Mouse (Mus musculus) kidney, adult 2 months (tissue): ENCODE data around the gene Gpatch2. TPM values are rescaled to one million over a fixed set of nuclear protein-coding genes. Genes with fewer than 3 reads are reported as not detected.
A peak's percentile ranks its signal among the peaks of the same experiment; 100 is the strongest.

ENCODE experiments used
- DNase-seq: peaks from one replicate; pipeline ENCODE4 v3.0.0; 2021
- H3K27ac ChIP-seq: fragments of 200-500 bp; 2 replicates; pipeline ENCODE4 v1.5.1; 2012; ENCODE audit warnings: low read depth, low read length, control low read depth, inconsistent platforms; ENCODE audit not compliant: insufficient read depth
- H3K27me3 ChIP-seq: fragments of 200-500 bp; replicated peaks from 2 replicates; pipeline ENCODE4 v1.6.1; 2012; ENCODE audit warnings: mild to moderate bottlenecking, moderate library complexity, low read length, inconsistent platforms; ENCODE audit not compliant: control insufficient read depth, insufficient read depth
- H3K36me3 ChIP-seq: fragments of 200-500 bp; 2 replicates; pipeline ENCODE4 v1.6.1; 2012; ENCODE audit warnings: mild to moderate bottlenecking, moderate library complexity, low read length, inconsistent platforms; ENCODE audit not compliant: control insufficient read depth, insufficient read depth
- H3K4me1 ChIP-seq: fragments of 200-500 bp; 2 replicates; pipeline ENCODE4 v1.6.1; 2011; ENCODE audit warnings: low read length; ENCODE audit not compliant: control insufficient read depth, insufficient read depth
- H3K4me3 ChIP-seq: fragments of 200-500 bp; 2 replicates; pipeline ENCODE4 v1.5.1; 2011; ENCODE audit warnings: mild to moderate bottlenecking, low read depth, low read length, control low read depth; ENCODE audit not compliant: insufficient read depth
- CTCF ChIP-seq: fragments of 200-500 bp; conservative IDR thresholded peaks from 2 replicates; pipeline ENCODE4 v1.5.1; 2011; ENCODE audit warnings: low read depth, mild to moderate bottlenecking, control low read depth, low read length, moderate library complexity, mixed read lengths; ENCODE audit not compliant: insufficient read depth, insufficient read length
- POLR2A ChIP-seq: fragments of 200-500 bp; IDR thresholded peaks from one replicate; pipeline ENCODE4 v1.6.1; 2011; ENCODE audit warnings: low read depth, low read length, control low read depth
- WGBS: fragments of 180-500 bp; shearing (Covaris S2); methylation state at CpG from one replicate; pipeline ENCODE4 v1.1.7; 2018; 5-methylcytosine and 5-hydroxymethylcytosine counted together
- polyA plus RNA-seq: library from polyadenylated mRNA; depleted of rRNA; stranded (reverse); fragments of >200 nt; gene quantifications from 2 replicates; pipeline ENCODE4 v1.2.3, GENCODE M21; 2012

Gene Gpatch2
- polyA plus RNA-seq, 1 experiment, result 8.0 TPM

- DNase-seq, result no peak
- Histone ChIP-seq H3K27ac (no peak overlapping the region), H3K36me3 (no peaks in the 10 kb centered on the region; the same call in 1 of the 2 replicates), H3K27me3 (no peaks in the 10 kb centered on the region), H3K4me3 (no peak overlapping the region), H3K4me1 (no peaks in the 10 kb centered on the region)
- WGBS, result 91% methylated on average over 14 of the region's 14 CpGs
- no peak for TF ChIP-seq CTCF
- TF ChIP-seq POLR2A, result no peak
Observed at GRCm38 (mm10) chr1:187232196-187232955, 17.1 kb downstream of the Gpatch2 start.

DNA sequence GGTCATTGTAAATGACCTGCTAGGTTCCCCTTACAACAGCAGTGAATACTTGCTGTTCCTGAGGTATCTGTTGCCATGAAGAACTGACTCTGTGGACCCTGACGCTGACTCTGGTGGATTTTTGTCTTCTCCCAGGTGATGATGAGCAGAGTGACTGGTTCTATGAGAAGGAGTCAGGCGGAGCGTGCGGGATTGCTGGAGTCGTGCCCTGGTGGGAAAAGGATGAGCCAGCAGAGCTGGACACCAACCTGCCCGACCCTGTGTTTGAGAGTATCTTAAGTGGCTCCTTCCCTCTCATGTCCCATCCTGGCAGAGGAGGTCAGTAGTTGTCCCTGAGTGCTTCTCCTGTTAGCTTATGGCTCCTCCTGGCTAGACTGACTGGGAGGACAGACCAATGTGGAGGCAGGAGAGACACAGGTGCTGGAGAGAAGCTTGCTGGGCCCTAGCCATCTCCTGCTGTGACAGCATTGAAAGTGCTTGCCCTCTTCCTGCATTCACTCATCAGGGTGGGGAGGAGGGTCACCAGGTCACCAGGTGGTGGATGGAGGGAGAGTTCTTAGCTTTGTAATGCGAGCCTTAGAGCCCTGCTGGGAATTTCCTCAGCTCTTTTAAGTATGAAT lies 17.8 kb downstream of the Gpatch2 start:
- Histone ChIP-seq H3K4me1 (no peaks in the 10 kb centered on the region), H3K27ac (no peak overlapping the region), H3K36me3 (no peaks in the 10 kb centered on the region; the same call in 1 of the 2 replicates), H3K4me3 (no peak overlapping the region), H3K27me3 (no peaks in the 10 kb centered on the region)
- TF ChIP-seq POLR2A, result no peak
- TF ChIP-seq CTCF, result 0 out of 2 replicates have a peak, but pooled peaks have one; percentile 8
- no peak for DNase-seq
- 72% methylated on average over 7 of the region's 7 CpGs for WGBS

GRCm38 (mm10) chr1:187235161-187235560 lies 19.9 kb downstream of the Gpatch2 start:
- TF ChIP-seq CTCF, result no peak
- no peak for TF ChIP-seq POLR2A
- Histone ChIP-seq H3K27me3 (no peaks in the 10 kb centered on the region), H3K36me3 (no peaks in the 10 kb centered on the region; the same call in 1 of the 2 replicates), H3K4me3 (no peak overlapping the region), H3K27ac (no peak overlapping the region), H3K4me1 (no peaks in the 10 kb centered on the region)
- DNase-seq, result no peak
- 92% methylated on average over 3 of the region's 3 CpGs for WGBS

DNA sequence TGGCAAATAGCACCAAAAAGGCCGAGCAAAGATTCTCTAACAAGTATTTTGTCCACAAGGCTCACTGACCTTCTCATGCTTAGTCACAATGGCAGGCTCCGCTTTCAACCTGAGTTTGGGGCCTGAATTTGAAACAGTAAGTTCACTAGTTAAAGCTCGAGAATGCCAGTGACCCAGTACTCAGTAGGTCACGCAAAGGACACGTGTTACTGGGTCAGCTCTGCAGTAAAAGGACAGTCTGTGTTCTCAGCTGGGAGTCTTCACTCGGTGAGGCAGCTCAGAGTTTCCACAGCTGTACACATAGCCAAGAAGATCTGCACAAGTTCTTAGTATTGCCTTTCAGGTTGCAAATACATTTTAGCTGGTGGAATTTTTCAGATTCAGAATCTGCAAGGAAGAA lies 21.0 kb downstream of the Gpatch2 start:
- 0 out of 2 replicates have a peak, but pooled peaks cover 2% of the 10 kb centered on the region for H3K4me1 ChIP-seq
- no peaks in the 10 kb centered on the region for H3K27me3 ChIP-seq
- H3K36me3 ChIP-seq, result no peaks in the 10 kb centered on the region; the same call in 1 of the 2 replicates
- TF ChIP-seq CTCF, result no peak
- no peak for TF ChIP-seq POLR2A
- 43% methylated on average over 6 of the region's 6 CpGs for WGBS
- DNase-seq, result peak; percentile 54
- no peak overlapping the region for H3K27ac ChIP-seq
- no peak overlapping the region for H3K4me3 ChIP-seq

DNA sequence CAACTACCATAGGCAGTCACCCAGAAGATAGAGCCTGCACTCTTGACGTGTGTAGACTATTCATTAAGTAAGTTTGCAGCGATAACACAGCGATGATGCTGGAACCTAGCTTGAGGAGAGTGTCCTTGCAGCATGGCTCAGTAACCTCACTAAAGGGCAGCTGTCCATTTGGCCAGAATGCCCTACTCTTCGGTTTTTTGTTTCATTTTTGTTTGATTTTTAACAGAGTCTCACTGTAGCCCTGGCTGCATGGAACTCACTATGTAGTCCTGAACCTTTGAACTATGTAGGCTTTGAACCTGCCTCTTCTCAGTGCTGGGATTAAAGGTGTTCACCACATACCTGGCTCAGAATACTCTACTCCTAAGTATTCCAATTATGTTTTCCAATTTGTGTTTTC lies 22.8 kb downstream of the Gpatch2 start:
- Histone ChIP-seq H3K36me3 (no peaks in the 10 kb centered on the region; the same call in 1 of the 2 replicates), H3K27ac (no peak overlapping the region), H3K27me3 (no peaks in the 10 kb centered on the region), H3K4me1 (0 out of 2 replicates have a peak, but pooled peaks cover 3% of the 10 kb centered on the region), H3K4me3 (no peak overlapping the region)
- TF ChIP-seq POLR2A (no peak), CTCF (no peak)
- 55% methylated on average over 4 of the region's 4 CpGs for WGBS
- DNase-seq, result peak; percentile 79

- H3K4me1 ChIP-seq, result 0 out of 2 replicates have a peak, but pooled peaks cover 3% of the 10 kb centered on the region
- H3K27ac ChIP-seq, result no peak overlapping the region
- TF ChIP-seq CTCF (no peak), POLR2A (no peak)
- no peak for DNase-seq
- no peaks in the 10 kb centered on the region for H3K27me3 ChIP-seq
- no peaks in the 10 kb centered on the region for H3K36me3 ChIP-seq
- no peak overlapping the region for H3K4me3 ChIP-seq
- 77% methylated on average over 3 of the region's 3 CpGs for WGBS
Observed at GRCm38 (mm10) chr1:187240304-187240703, 25.0 kb downstream of the Gpatch2 start.

- DNase-seq, result peak; percentile 50
- H3K27me3 ChIP-seq, result no peaks in the 10 kb centered on the region
- H3K4me3 ChIP-seq, result no peak overlapping the region
- TF ChIP-seq CTCF (0 out of 2 replicates have a peak, but pooled peaks have one; percentile 10), POLR2A (no peak)
- H3K4me1 ChIP-seq, result 0 out of 2 replicates have a peak, but pooled peaks cover 3% of the 10 kb centered on the region
- no peak overlapping the region for H3K27ac ChIP-seq
- 66% methylated on average over 5 of the region's 5 CpGs for WGBS
- H3K36me3 ChIP-seq, result no peaks in the 10 kb centered on the region
Observed at GRCm38 (mm10) chr1:187241329-187241728, 26.0 kb downstream of the Gpatch2 start.
